Mouse (Mus musculus) hematopoietic multipotent progenitor cell, adult 10-12 weeks (in vitro differentiated cells): ENCODE data around the gene Rpl23. TPM values are rescaled to one million over a fixed set of nuclear protein-coding genes. Genes with fewer than 3 reads are reported as not detected.

Experiments used
- polyA plus RNA-seq: library from polyadenylated mRNA; stranded (reverse); fragments of >175 nt; gene quantifications from 2 replicates; pipeline ENCODE4 v1.2.3, GENCODE M21; 2012; ENCODE audit warnings: low replicate concordance

Rpl23 gene
- polyA plus RNA-seq = 53.7 and 191 TPM in 2 replicates

DNA sequence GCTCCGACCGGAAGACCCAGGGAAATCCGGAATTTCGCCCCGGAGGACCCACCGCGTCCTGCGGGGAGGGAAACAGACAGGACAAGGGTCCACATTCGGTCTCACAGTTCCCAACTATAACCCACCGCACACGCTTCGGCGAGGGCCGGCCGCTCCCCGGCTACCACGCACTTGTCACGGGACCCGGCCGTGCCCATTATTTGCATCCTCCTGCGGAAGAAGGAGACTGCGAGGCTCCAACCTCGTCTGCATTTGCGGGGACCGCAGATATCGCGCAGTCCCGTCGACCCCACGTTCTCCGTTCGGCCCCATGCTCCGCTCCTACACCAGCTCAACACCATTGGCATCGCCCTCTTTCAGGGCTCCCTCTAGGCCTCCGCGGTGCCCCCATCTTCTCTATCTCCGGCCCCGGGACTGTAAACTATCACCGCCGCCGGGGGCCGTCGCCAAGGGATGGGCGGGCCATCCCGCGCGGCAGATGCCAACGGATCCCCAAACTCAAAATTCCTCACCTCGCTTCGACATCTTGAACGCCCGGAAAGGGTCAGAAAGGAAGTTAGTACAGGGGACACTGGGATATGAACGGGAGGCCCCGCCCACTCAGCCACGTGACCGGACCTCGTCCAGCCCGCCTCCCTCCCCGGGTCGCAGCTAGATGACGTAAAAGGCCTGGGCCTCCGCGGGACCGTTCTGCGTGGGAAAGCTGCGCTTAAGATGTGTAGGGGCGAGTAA, at the start of gene Rpl23:
Gene Rpl23, minus strand, starts transcription at position 606 of the 732 bp plus-strand sequence.

DNA sequence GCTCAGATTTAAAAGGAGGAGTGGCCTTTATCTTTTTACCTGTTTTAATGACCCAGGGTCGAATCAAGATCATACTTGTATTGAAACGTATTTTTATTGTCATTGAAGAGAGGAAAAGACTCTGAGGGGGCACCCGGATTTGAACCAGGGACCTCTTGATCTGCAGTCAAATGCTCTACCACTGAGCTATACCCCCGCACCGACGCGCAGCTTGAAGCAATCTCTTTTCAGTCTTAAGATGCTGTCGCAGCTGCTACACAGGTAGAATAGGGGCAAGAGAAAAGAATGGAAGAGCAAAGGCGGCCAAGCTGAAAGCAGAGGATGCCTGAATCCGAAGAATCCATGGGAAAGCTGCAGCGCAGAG, 16.5 kb upstream of the Rpl23 start, which contains the start of gene Lasp1:
Gene Lasp1, plus strand, starts transcription at position 219 of the 364 bp plus-strand sequence.

GRCm38 (mm10) chr11:97775808-97776496, 6.3 kb downstream of the Rpl23 start, which contains the start of gene 1700001P01Rik:
Gene 1700001P01Rik, minus strand, starts transcription at chr11:97775918.

GRCm38 (mm10) chr11:97766154-97766881, 15.9 kb downstream of the Rpl23 start, which contains the start of gene Cwc25:
Gene Cwc25, minus strand, starts transcription at chr11:97766556.

GRCm38 (mm10) chr11:97744063-97744717, 38.0 kb downstream of the Rpl23 start, which contains the start of gene Pip4k2b:
Gene Pip4k2b, minus strand, starts transcription at chr11:97744704.

Other genes starting within 250 kb of the Rpl23 start
- gene Srcin1, start 206.3 kb downstream of the Rpl23 start, polyA plus RNA-seq = 0.37 and 1.2 TPM in 2 replicates
- 32.1 and 80.1 TPM in 2 replicates for gene Epop, start 152.7 kb downstream of the Rpl23 start, polyA plus RNA-seq
- 210 and 328 TPM in 2 replicates for gene Mllt6, start 119.0 kb downstream of the Rpl23 start, polyA plus RNA-seq
- 3.5 and 10.2 TPM in 2 replicates for gene Cisd3, start 96.6 kb downstream of the Rpl23 start, polyA plus RNA-seq
- gene Pcgf2, start 81.9 kb downstream of the Rpl23 start, polyA plus RNA-seq = 13.2 and 62.7 TPM in 2 replicates
- gene Psmb3, start 79.0 kb downstream of the Rpl23 start, polyA plus RNA-seq = 12.3 and 135 TPM in 2 replicates
- gene Pip4k2b, start 37.7 kb downstream of the Rpl23 start, polyA plus RNA-seq = 28.9 and 33.1 TPM in 2 replicates
- gene Cwc25, start 15.9 kb downstream of the Rpl23 start, polyA plus RNA-seq = 18.5 and 25.8 TPM in 2 replicates
- gene 1700001P01Rik, start 6.5 kb downstream of the Rpl23 start, polyA plus RNA-seq = not detected in 2 replicates
- gene Lasp1, start 16.6 kb upstream of the Rpl23 start, polyA plus RNA-seq = 121 and 395 TPM in 2 replicates
- gene B230217C12Rik, start 58.3 kb upstream of the Rpl23 start, polyA plus RNA-seq = 0.58 and 0.85 TPM in 2 replicates
- gene Fbxo47, start 101.7 kb upstream of the Rpl23 start, polyA plus RNA-seq = 0.12 TPM in 1 of 2 replicates, not detected in the other
- gene Plxdc1, start 204.0 kb upstream of the Rpl23 start, polyA plus RNA-seq = 3.5 and 4.8 TPM in 2 replicates
- 37.5 and 38.4 TPM in 2 replicates for gene Arl5c, start 213.7 kb upstream of the Rpl23 start, polyA plus RNA-seq
- 8.5 and 19.3 TPM in 2 replicates for gene Cacnb1, start 240.6 kb upstream of the Rpl23 start, polyA plus RNA-seq
- gene Rpl19, start 244.3 kb upstream of the Rpl23 start, polyA plus RNA-seq = 665 and 1,760 TPM in 2 replicates